Mouse (Mus musculus): ENCODE measurements around the gene Gm36176. TPM values are rescaled to one million over a fixed set of nuclear protein-coding genes. Genes with fewer than 3 reads are reported as not detected.

The Gm36176 gene
- total and polyA plus RNA-seq, 2 experiments from 2014 or later, result not detected

DNA sequence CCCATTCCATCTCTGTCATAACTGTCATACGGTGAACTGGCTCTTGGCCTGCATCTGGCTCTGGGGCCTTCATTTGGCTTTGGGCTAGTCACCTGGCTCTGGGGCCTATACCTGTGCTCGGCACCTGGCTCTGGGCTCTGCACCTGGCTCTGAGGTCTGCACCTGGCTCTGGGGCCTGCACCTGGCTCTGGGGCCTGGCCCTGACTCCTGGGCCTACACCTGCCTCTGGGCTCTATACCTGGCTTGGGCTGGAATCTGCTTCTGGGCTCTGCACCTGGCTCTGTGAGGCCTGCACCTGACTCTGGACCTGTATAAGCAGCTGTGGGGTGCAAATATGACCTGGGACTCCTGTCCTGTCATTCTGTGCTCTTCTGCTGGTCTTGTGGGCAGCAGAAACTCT is 935 bp downstream of the Gm36176 start:
- Histone ChIP-seq H3K27ac (ENCODE audit: low read depth, low read length) (no peak overlapping the region), H3K9ac (no peak overlapping the region), H3K27me3 (ENCODE audit: insufficient read depth, low read length) (no peaks in the 10 kb centered on the region), H3K4me2 (ENCODE audit: low read depth) (no peak overlapping the region), H3K4me3 (ENCODE audit: low read depth, low read length) (no peak overlapping the region), H3K9me3 (ENCODE audit: low read length) (0 out of 2 replicates have a peak, but pooled peaks cover 3% of the 10 kb centered on the region), H3K36me3 (ENCODE audit: insufficient read depth) (no peaks in the 10 kb centered on the region), H3K4me1 (ENCODE audit: insufficient read depth) (no peaks in the 10 kb centered on the region)
- ATAC-seq (no peak), DNase-seq (no peak)
- WGBS, result 91% methylated on average over 2 of the region's 2 CpGs
- TF ChIP-seq CTCF (IDR thresholded peaks at IDR 0.05; ENCODE audit: low read depth), result no peak

- DNase-seq (no peak), ATAC-seq (no peak)
- Histone ChIP-seq H3K9ac (no peak within 1 kb of the TSS), H3K27me3 (ENCODE audit: insufficient read depth, low read length) (no peaks in the 10 kb centered on the region), H3K36me3 (ENCODE audit: insufficient read depth) (no peaks in the 10 kb centered on the region), H3K4me3 (ENCODE audit: low read depth, low read length) (no peak within 1 kb of the TSS), H3K4me2 (ENCODE audit: low read depth) (no peak within 1 kb of the TSS), H3K9me3 (ENCODE audit: low read length) (no peaks in the 10 kb centered on the region), H3K27ac (ENCODE audit: low read depth, low read length) (no peak within 1 kb of the TSS), H3K4me1 (ENCODE audit: insufficient read depth) (no peaks in the 10 kb centered on the region)
- no peak for TF ChIP-seq CTCF (IDR thresholded peaks at IDR 0.05; ENCODE audit: low read depth)
- 57% methylated on average over 9 of the region's 9 CpGs for WGBS
Observed at GRCm38 (mm10) chr10:77852559-77852958, 6.0 kb downstream of the Gm36176 start, which contains the start of gene Gm10318. Gene Gm10318, plus strand, starts transcription at chr10:77852859.

- no peak for TF ChIP-seq CTCF (IDR thresholded peaks at IDR 0.05; ENCODE audit: low read depth)
- ATAC-seq (no peak), DNase-seq (no peak)
- H3K9me3 ChIP-seq (ENCODE audit: low read length), result no peaks in the 10 kb centered on the region
- no peaks in the 10 kb centered on the region for H3K4me1 ChIP-seq (ENCODE audit: insufficient read depth)
- H3K27ac ChIP-seq (ENCODE audit: low read depth, low read length), result no peak within 1 kb of the TSS
- no peaks in the 10 kb centered on the region for H3K27me3 ChIP-seq (ENCODE audit: insufficient read depth, low read length)
- no peaks in the 10 kb centered on the region for H3K36me3 ChIP-seq (ENCODE audit: insufficient read depth)
- H3K9ac ChIP-seq, result no peak within 1 kb of the TSS
- H3K4me3 ChIP-seq (ENCODE audit: low read depth, low read length), result no peak within 1 kb of the TSS
- WGBS, result 46% methylated on average over 7 of the region's 7 CpGs
- H3K4me2 ChIP-seq (ENCODE audit: low read depth), result no peak within 1 kb of the TSS
Observed at GRCm38 (mm10) chr10:77861675-77862074, 15.1 kb downstream of the Gm36176 start, which contains the start of gene Gm3285. Gene Gm3285, plus strand, starts transcription at chr10:77861975.

DNA sequence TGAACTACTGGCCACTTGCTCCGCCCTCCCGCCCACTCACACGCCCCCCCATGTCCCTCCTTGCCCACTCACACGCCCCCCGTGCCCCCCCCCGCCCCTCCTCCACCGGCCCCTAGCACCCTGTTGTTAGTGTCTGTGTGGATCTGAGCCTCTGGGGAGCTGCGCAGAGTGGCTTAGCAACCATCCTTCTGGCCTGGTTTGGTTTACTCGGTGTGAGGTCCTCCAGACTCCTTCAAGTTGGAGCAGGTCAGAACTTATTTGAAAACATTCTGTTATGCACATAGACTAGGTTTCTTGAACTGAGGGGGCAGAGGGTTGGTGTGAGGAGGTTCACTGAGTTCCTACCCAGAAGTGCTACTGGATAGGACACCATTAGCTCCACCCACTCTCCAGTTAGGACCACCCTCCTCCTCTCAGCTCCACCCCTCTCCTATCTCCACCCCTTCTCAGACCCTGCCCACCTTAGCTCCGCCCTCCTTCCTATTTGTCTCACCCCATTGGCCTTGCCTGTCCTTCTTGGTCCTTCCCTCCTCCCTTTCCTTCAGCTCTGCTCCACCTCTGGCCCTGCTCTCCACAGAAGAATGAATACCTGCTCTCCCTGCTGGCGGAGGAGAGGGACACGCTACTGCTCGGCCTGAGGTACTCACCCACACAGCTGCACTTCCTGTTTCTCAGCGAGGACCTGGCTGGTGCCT is 17.6 kb downstream of the Gm36176 start:
- no peak for DNase-seq
- no peaks in the 10 kb centered on the region for H3K36me3 ChIP-seq (ENCODE audit: insufficient read depth)
- WGBS, result 48% methylated on average over 13 of the region's 14 CpGs
- TF ChIP-seq CTCF (IDR thresholded peaks at IDR 0.05; ENCODE audit: low read depth), result no peak
- H3K4me1 ChIP-seq (ENCODE audit: insufficient read depth), result no peaks in the 10 kb centered on the region
- no peak overlapping the region for H3K27ac ChIP-seq (ENCODE audit: low read depth, low read length)
- peak overlapping the region; percentile 10; the same call in 1 of the 2 replicates for H3K4me2 ChIP-seq (ENCODE audit: low read depth)
- H3K27me3 ChIP-seq (ENCODE audit: insufficient read depth, low read length), result no peaks in the 10 kb centered on the region
- peak; percentile 69 for ATAC-seq
- no peaks in the 10 kb centered on the region for H3K9me3 ChIP-seq (ENCODE audit: low read length)
- H3K9ac ChIP-seq, result no peak overlapping the region
- no peak overlapping the region; the same call in 1 of the 2 replicates for H3K4me3 ChIP-seq (ENCODE audit: low read depth, low read length)

DNA sequence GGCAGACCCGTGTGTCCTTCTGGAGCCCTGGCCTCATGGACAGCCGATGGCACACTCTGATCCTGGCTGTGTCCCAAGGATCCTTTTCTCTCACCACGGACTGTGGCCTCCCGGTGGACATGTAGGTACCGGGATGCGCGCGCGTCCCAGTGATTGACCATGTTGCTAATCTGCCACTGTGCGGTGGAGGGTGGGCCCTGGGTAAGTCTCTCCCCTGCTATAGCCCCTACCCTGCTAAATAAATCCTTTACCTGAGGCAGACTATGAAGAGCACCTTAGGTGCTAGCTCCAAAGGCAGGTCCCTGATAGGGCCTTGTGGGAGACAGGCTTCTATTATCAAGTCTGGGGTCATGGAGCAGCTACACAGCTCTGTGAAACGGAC is 18.1 kb downstream of the Gm36176 start:
- no peak overlapping the region for H3K9ac ChIP-seq
- no peaks in the 10 kb centered on the region for H3K9me3 ChIP-seq (ENCODE audit: low read length)
- no peak for TF ChIP-seq CTCF (IDR thresholded peaks at IDR 0.05; ENCODE audit: low read depth)
- no peak overlapping the region for H3K27ac ChIP-seq (ENCODE audit: low read depth, low read length)
- H3K36me3 ChIP-seq (ENCODE audit: insufficient read depth), result no peaks in the 10 kb centered on the region
- 33% methylated on average over 11 of the region's 11 CpGs for WGBS
- peak overlapping the region; percentile 10; the same call in 1 of the 2 replicates for H3K4me2 ChIP-seq (ENCODE audit: low read depth)
- DNase-seq, result no peak
- H3K4me1 ChIP-seq (ENCODE audit: insufficient read depth), result no peaks in the 10 kb centered on the region
- no peak overlapping the region; the same call in 1 of the 2 replicates for H3K4me3 ChIP-seq (ENCODE audit: low read depth, low read length)
- ATAC-seq, result no peak
- H3K27me3 ChIP-seq (ENCODE audit: insufficient read depth, low read length), result no peaks in the 10 kb centered on the region

DNA sequence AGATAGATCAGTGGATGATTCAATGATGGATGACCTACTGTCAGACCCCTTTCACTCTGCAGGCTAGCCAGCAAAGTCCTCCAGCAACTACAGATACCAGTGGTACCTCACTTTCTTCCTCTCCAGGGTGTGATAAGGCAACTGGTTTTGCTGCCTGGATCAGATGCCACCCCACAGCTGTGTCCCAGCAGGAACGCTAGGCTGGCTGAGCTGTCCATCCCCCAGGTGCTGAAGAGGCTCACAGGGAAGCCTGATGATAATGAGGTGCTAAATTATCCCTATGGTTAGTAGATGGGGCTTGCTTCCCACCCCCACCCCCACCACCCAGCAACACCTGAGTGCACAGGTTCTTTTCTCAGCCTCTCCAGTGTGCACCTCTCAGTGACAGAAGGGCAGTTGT is 20.9 kb downstream of the Gm36176 start:
- Histone ChIP-seq H3K4me1 (ENCODE audit: insufficient read depth) (no peaks in the 10 kb centered on the region), H3K36me3 (ENCODE audit: insufficient read depth) (no peaks in the 10 kb centered on the region), H3K9me3 (ENCODE audit: low read length) (no peaks in the 10 kb centered on the region), H3K27ac (ENCODE audit: low read depth, low read length) (no peak overlapping the region), H3K27me3 (ENCODE audit: insufficient read depth, low read length) (no peaks in the 10 kb centered on the region), H3K4me3 (ENCODE audit: low read depth, low read length) (no peak overlapping the region), H3K4me2 (ENCODE audit: low read depth) (no peak overlapping the region), H3K9ac (no peak overlapping the region)
- ATAC-seq, result no peak
- TF ChIP-seq CTCF (IDR thresholded peaks at IDR 0.05; ENCODE audit: low read depth), result no peak
- WGBS, result 48% methylated on average over 1 of the region's 1 CpGs
- no peak for DNase-seq

- no peak overlapping the region for H3K27ac ChIP-seq (ENCODE audit: low read depth, low read length)
- no peak for TF ChIP-seq CTCF (IDR thresholded peaks at IDR 0.05; ENCODE audit: low read depth)
- H3K4me1 ChIP-seq (ENCODE audit: insufficient read depth), result no peaks in the 10 kb centered on the region
- H3K36me3 ChIP-seq (ENCODE audit: insufficient read depth), result no peaks in the 10 kb centered on the region
- H3K9me3 ChIP-seq (ENCODE audit: low read length), result no peaks in the 10 kb centered on the region
- DNase-seq, result no peak
- no peak for ATAC-seq
- H3K27me3 ChIP-seq (ENCODE audit: insufficient read depth, low read length), result no peaks in the 10 kb centered on the region
- no peak overlapping the region for H3K9ac ChIP-seq
- no peak overlapping the region for H3K4me2 ChIP-seq (ENCODE audit: low read depth)
- 90% methylated on average over 7 of the region's 7 CpGs for WGBS
- no peak overlapping the region for H3K4me3 ChIP-seq (ENCODE audit: low read depth, low read length)
Observed at GRCm38 (mm10) chr10:77869651-77870050, 23.0 kb downstream of the Gm36176 start.
